Mouse (Mus musculus): ENCODE results near the gene Prlr.

Gene Prlr

GRCm38 (mm10) chr15:10177083-10177482 lies at the start of gene Prlr:
Gene Prlr (plus strand): TSS chr15:10177238.
- no peak for DNase-seq

- no peak for DNase-seq
These were observed 43.3 kb upstream of the Prlr start for GRCm38 (mm10) chr15:10133781-10134180.

GRCm38 (mm10) chr15:10134889-10135288 lies 42.1 kb upstream of the Prlr start:
- DNase-seq: no peak

GRCm38 (mm10) chr15:10144520-10144919 lies 32.5 kb upstream of the Prlr start:
- DNase-seq: no peak

- DNase-seq: no peak
These were observed 28.8 kb upstream of the Prlr start for GRCm38 (mm10) chr15:10148196-10148595.

GRCm38 (mm10) chr15:10160663-10161062 lies 16.4 kb upstream of the Prlr start:
- DNase-seq: no peak

GRCm38 (mm10) chr15:10175078-10175477 lies 2.0 kb upstream of the Prlr start:
- DNase-seq: no peak

- no peak for DNase-seq
These were observed 1.4 kb upstream of the Prlr start for GRCm38 (mm10) chr15:10175656-10176055.

- DNase-seq: peak; percentile 47 to 58
These were observed 587 bp downstream of the Prlr start for GRCm38 (mm10) chr15:10177519-10178130.

- DNase-seq: peak; percentile 33 to 41
These were observed 1.1 kb downstream of the Prlr start for GRCm38 (mm10) chr15:10178131-10178566.

GRCm38 (mm10) chr15:10180694-10181093 lies 3.7 kb downstream of the Prlr start:
- DNase-seq: no peak

- DNase-seq: no peak
These were observed 15.1 kb downstream of the Prlr start for GRCm38 (mm10) chr15:10192101-10192630.

- DNase-seq: no peak
These were observed 24.0 kb downstream of the Prlr start for GRCm38 (mm10) chr15:10200991-10201390.

- DNase-seq: no peak
These were observed 25.7 kb downstream of the Prlr start for GRCm38 (mm10) chr15:10202504-10203302.

- DNase-seq: no peak
These were observed 33.3 kb downstream of the Prlr start for GRCm38 (mm10) chr15:10210261-10210770.

GRCm38 (mm10) chr15:10211992-10212391 lies 35.0 kb downstream of the Prlr start:
- no peak for DNase-seq

- no peak for DNase-seq
These were observed 36.2 kb downstream of the Prlr start for GRCm38 (mm10) chr15:10213213-10213612.

- no peak for DNase-seq
These were observed 36.7 kb downstream of the Prlr start for GRCm38 (mm10) chr15:10213710-10214109.

GRCm38 (mm10) chr15:10215719-10216118 lies 38.7 kb downstream of the Prlr start:
- no peak for DNase-seq

GRCm38 (mm10) chr15:10216189-10216588 lies 39.2 kb downstream of the Prlr start:
- no peak for DNase-seq

GRCm38 (mm10) chr15:10223614-10224155 lies 46.6 kb downstream of the Prlr start:
- DNase-seq: no peak

GRCm38 (mm10) chr15:10225701-10226100 lies 48.7 kb downstream of the Prlr start:
- peak; percentile 84 to 90 for DNase-seq

- no peak for DNase-seq
These were observed 51.6 kb downstream of the Prlr start for GRCm38 (mm10) chr15:10228636-10229035.

GRCm38 (mm10) chr15:10235977-10236376 lies 58.9 kb downstream of the Prlr start:
- no peak for DNase-seq
